Mouse (Mus musculus) thymus, adult 2 months (tissue): ENCODE results near the gene Cdk4. TPM values are rescaled to one million over a fixed set of nuclear protein-coding genes. Genes with fewer than 3 reads are reported as not detected.

Experiments used
- DNase-seq: peaks from one replicate; pipeline ENCODE4 v3.0.0; 2021
- H3K27ac ChIP-seq: fragments of 200-500 bp; 2 replicates; pipeline ENCODE4 v1.5.1; 2012; ENCODE audit warnings: low read length, control low read depth; ENCODE audit not compliant: control insufficient read depth, insufficient read depth
- H3K27me3 ChIP-seq: fragments of 200-500 bp; 2 replicates; pipeline ENCODE4 v1.6.1; 2012; ENCODE audit warnings: mild to moderate bottlenecking, low read length, moderate library complexity, mixed read lengths; ENCODE audit not compliant: control insufficient read depth, insufficient read depth
- H3K36me3 ChIP-seq: fragments of 200-500 bp; 2 replicates; pipeline ENCODE4 v1.6.1; 2012; ENCODE audit warnings: mild to moderate bottlenecking, low read length, moderate library complexity; ENCODE audit not compliant: control insufficient read depth, insufficient read depth
- H3K4me1 ChIP-seq: fragments of 200-500 bp; replicated peaks from 2 replicates; pipeline ENCODE4 v1.6.1; 2012; ENCODE audit warnings: low read length; ENCODE audit not compliant: control insufficient read depth, insufficient read depth
- H3K4me3 ChIP-seq: fragments of 200-500 bp; 2 replicates; pipeline ENCODE4 v1.5.1; 2012; ENCODE audit warnings: mild to moderate bottlenecking, low read length, control low read depth, moderate library complexity; ENCODE audit not compliant: control insufficient read depth, insufficient read depth
- CTCF ChIP-seq: fragments of 200-500 bp; IDR thresholded peaks from 2 replicates; pipeline ENCODE4 v1.5.1; 2012; ENCODE audit warnings: mild to moderate bottlenecking, control low read depth, low read length, moderate library complexity, borderline replicate concordance; ENCODE audit not compliant: control insufficient read depth, poor library complexity, insufficient read depth; ENCODE audit errors: extremely low read depth
- POLR2A ChIP-seq: fragments of 200-500 bp; IDR thresholded peaks from 2 replicates; pipeline ENCODE4 v1.6.1; 2012; ENCODE audit warnings: mild to moderate bottlenecking, low read length, control low read depth, moderate library complexity; ENCODE audit not compliant: control insufficient read depth, poor library complexity, insufficient read depth; ENCODE audit errors: extremely low read depth
- WGBS: fragments of 180-500 bp; shearing (Covaris S2); methylation state at CpG from one replicate; pipeline ENCODE4 v1.1.7; 2018; 5-methylcytosine and 5-hydroxymethylcytosine counted together
- polyA plus RNA-seq: library from polyadenylated mRNA; depleted of rRNA; stranded (reverse); fragments of >200 nt; gene quantifications from 2 replicates; pipeline ENCODE4 v1.2.3, GENCODE M21; 2012; rRNA removed

Cdk4 gene
- polyA plus RNA-seq, 1 experiment: 375 TPM

DNA sequence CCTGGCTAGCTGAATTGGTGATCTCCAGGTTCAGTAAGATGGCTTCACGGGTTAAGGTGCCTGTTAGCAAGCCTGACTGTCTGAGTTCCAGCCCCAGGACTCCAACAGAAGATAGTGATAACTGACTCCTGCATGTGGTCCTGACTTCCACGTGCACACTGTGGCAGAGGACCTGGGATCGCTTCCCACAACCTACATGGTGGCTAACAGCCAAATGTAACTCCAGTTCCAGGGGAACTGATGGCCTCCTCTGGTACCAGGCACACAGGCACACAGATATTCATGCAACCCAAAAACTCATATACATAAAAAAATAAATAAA lies 44.9 kb downstream of the Cdk4 start:
- H3K27ac ChIP-seq: no peak overlapping the region; the same call in 1 of the 2 replicates
- H3K4me3 ChIP-seq: no peak overlapping the region
- peaks cover 3% of the 10 kb centered on the region; the same call in 1 of the 2 replicates for H3K36me3 ChIP-seq
- TF ChIP-seq CTCF (no peak), POLR2A (no peak)
- no peak for DNase-seq
- peaks cover 27% of the 10 kb centered on the region for H3K4me1 ChIP-seq
- H3K27me3 ChIP-seq: no peaks in the 10 kb centered on the region
- WGBS: 61% methylated on average over 3 of the region's 3 CpGs

DNA sequence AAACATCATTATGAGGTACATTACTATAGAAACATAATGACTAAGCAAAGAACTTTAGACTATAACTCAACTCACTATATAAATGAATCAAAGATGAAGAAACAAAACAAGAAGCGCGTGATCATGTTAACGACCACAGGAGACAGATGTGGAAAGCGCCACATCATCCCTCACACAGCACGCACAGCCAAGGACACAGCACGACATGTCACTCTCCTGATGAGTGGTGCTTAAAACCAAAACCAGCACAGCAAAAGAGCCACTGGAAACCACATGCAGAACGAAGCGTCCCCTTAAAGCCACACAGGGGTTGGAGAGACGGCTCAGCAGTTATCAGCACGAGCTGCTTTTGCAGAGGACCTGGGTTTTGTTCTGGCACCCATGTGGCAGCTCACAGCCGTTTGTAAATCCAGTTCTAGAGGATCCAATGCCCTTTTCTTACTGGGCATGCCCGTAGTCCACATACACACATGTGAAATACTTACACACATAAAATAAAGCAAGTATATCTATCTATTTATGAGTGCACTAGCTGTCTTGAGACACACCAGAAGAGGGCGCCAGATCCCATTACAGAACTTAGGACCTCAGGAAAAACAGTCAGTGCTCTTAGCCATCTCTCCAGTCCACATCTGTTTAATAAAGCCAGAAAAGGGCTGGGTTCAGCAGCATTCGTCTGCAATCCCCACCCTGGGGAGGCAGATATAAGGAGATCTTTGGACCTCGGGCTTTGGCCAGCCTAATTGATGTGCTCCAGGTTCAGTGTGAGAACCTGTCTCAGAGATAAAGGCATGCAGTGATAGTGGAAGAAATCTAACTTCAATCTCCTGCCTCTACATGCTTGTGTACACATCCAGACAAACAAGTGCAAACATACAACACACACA lies 47.9 kb downstream of the Cdk4 start:
- Histone ChIP-seq H3K4me3 (no peak overlapping the region), H3K27ac (no peak overlapping the region), H3K36me3 (peaks cover 3% of the 10 kb centered on the region; the same call in 1 of the 2 replicates), H3K4me1 (peaks cover 14% of the 10 kb centered on the region), H3K27me3 (no peaks in the 10 kb centered on the region)
- 34% methylated on average over 15 of the region's 15 CpGs for WGBS
- DNase-seq: no peak
- TF ChIP-seq CTCF: no peak
- TF ChIP-seq POLR2A: no peak

DNA sequence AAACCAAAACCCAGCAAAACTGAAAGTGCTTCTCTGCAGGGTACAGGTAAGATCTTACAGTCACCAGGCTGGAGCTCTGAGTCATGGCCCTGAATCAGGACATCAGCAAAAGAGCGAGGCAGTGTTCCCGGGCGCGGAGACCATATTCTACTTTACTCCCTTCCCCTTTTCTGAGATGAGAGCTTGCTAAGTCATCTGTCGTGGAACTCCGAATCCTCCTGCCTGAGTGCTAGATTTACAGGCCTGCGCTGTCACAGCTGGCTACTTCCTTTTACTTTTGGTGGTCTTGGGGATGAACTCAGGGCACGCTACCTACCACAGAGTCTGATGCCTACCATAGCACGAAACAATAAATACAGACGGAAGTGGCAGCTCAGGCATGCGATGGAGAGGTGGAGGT lies 51.1 kb downstream of the Cdk4 start:
- Histone ChIP-seq H3K27ac (no peak overlapping the region), H3K4me1 (peaks cover 4% of the 10 kb centered on the region), H3K27me3 (no peaks in the 10 kb centered on the region), H3K36me3 (peaks cover 24% of the 10 kb centered on the region), H3K4me3 (no peak overlapping the region)
- WGBS: 72% methylated on average over 11 of the region's 11 CpGs
- no peak for TF ChIP-seq POLR2A
- no peak for TF ChIP-seq CTCF
- no peak for DNase-seq

- no peak for DNase-seq
- H3K4me3 ChIP-seq: no peak overlapping the region
- WGBS: 45% methylated on average over 2 of the region's 2 CpGs
- no peak for TF ChIP-seq CTCF
- TF ChIP-seq POLR2A: no peak
- peaks cover 24% of the 10 kb centered on the region for H3K36me3 ChIP-seq
- no peak overlapping the region for H3K27ac ChIP-seq
- no peaks in the 10 kb centered on the region for H3K27me3 ChIP-seq
- peaks cover 4% of the 10 kb centered on the region for H3K4me1 ChIP-seq
These were observed 51.7 kb downstream of the Cdk4 start for GRCm38 (mm10) chr10:127115068-127115467.

Other genes starting within 250 kb of the Cdk4 start
- gene Atp23, start 162.2 kb upstream of the Cdk4 start, polyA plus RNA-seq: 9.6 and 12.1 TPM in 2 replicates
- gene Ctdsp2, start 84.8 kb upstream of the Cdk4 start, polyA plus RNA-seq: 179 and 182 TPM in 2 replicates
- 0.97 and 1.3 TPM in 2 replicates for gene Avil, start 62.8 kb upstream of the Cdk4 start, polyA plus RNA-seq
- 42.1 and 45.2 TPM in 2 replicates for gene Tsfm, start 32.7 kb upstream of the Cdk4 start, polyA plus RNA-seq
- 13.7 and 15.7 TPM in 2 replicates for gene Mettl1, start 22.1 kb upstream of the Cdk4 start, polyA plus RNA-seq
- gene Eef1akmt3, start 22.0 kb upstream of the Cdk4 start, polyA plus RNA-seq: 0.08 and 0.13 TPM in 2 replicates
- 0.32 and 0.38 TPM in 2 replicates for gene Cyp27b1, start 15.3 kb upstream of the Cdk4 start, polyA plus RNA-seq
- 4.4 and 5.4 TPM in 2 replicates for gene March9, start 3.4 kb upstream of the Cdk4 start, polyA plus RNA-seq
- 39.5 and 45.2 TPM in 2 replicates for gene Tspan31, start 6.7 kb downstream of the Cdk4 start, polyA plus RNA-seq
- gene Agap2, start 11.8 kb downstream of the Cdk4 start, polyA plus RNA-seq: 123 and 149 TPM in 2 replicates
- gene Os9, start 57.6 kb downstream of the Cdk4 start, polyA plus RNA-seq: 97.0 and 106 TPM in 2 replicates
- 196 and 239 TPM in 2 replicates for gene B4galnt1, start 101.7 kb downstream of the Cdk4 start, polyA plus RNA-seq
- gene Slc26a10, start 117.1 kb downstream of the Cdk4 start, polyA plus RNA-seq: 3.6 and 6.4 TPM in 2 replicates
- gene Arhgef25, start 126.5 kb downstream of the Cdk4 start, polyA plus RNA-seq: 4.2 and 5.6 TPM in 2 replicates
- gene Dtx3, start 132.2 kb downstream of the Cdk4 start, polyA plus RNA-seq: 222 and 263 TPM in 2 replicates
- gene Pip4k2c, start 148.1 kb downstream of the Cdk4 start, polyA plus RNA-seq: 34.4 and 36.1 TPM in 2 replicates
- gene Kif5a, start 199.8 kb downstream of the Cdk4 start, polyA plus RNA-seq: 1.2 and 1.5 TPM in 2 replicates
- 168 and 200 TPM in 2 replicates for gene Dctn2, start 202.8 kb downstream of the Cdk4 start, polyA plus RNA-seq
- gene Mbd6, start 225.5 kb downstream of the Cdk4 start, polyA plus RNA-seq: 124 and 151 TPM in 2 replicates
- gene Mars, start 248.3 kb downstream of the Cdk4 start, polyA plus RNA-seq: 65.8 and 77.2 TPM in 2 replicates